Mouse (Mus musculus): ENCODE measurements around the gene Mettl14. TPM values are rescaled to one million over a fixed set of nuclear protein-coding genes. Genes with fewer than 3 reads are reported as not detected.
A peak's percentile ranks its signal among the peaks of the same experiment; 100 is the strongest.
"Not testable (repeated sequence)": the region's sequence is repeated elsewhere in the genome, so short reads cannot be mapped to it uniquely, and the experiment has no call there.

Mettl14 gene
- polyA plus RNA-seq, 1 experiment from 2014 or later = 30.6 TPM

- Histone ChIP-seq H3K9me3 (replicated peaks) (no peaks in the 10 kb centered on the region), H3K27ac (no peak overlapping the region), H3K4me1 (no peaks in the 10 kb centered on the region), H3K4me3 (no peak overlapping the region), H3K27me3 (ENCODE audit: low read depth, poor library complexity, severe bottlenecking) (no peaks in the 10 kb centered on the region), H3K36me3 (no peaks in the 10 kb centered on the region)
- no peak for DNase-seq (ENCODE audit: low spot score)
- 77% methylated on average over 4 of the region's 4 CpGs for WGBS
Observed at GRCm38 (mm10) chr3:123391180-123391579, 5.3 kb upstream of the Mettl14 start.

- H3K27ac ChIP-seq = peak overlapping the region; percentile 92
- DNase-seq (ENCODE audit: low spot score); H3K36me3 ChIP-seq; H3K27me3 ChIP-seq (ENCODE audit: low read depth, poor library complexity, severe bottlenecking); H3K9me3 ChIP-seq (replicated peaks): not testable (repeated sequence)
- H3K4me3 ChIP-seq = peak overlapping the region; percentile 83
- WGBS = 21% methylated on average over 12 of the region's 12 CpGs
- peaks cover 11% of the 10 kb centered on the region; the same call in 1 of the 2 replicates for H3K4me1 ChIP-seq
Observed at GRCm38 (mm10) chr3:123386157-123386780, 361 bp upstream of the Mettl14 start.

- H3K4me1 ChIP-seq = peaks cover 11% of the 10 kb centered on the region; the same call in 1 of the 2 replicates
- WGBS = 14% methylated on average over 6 of the region's 6 CpGs
- DNase-seq (ENCODE audit: low spot score) = no peak
- peaks cover 18% of the 10 kb centered on the region for H3K36me3 ChIP-seq
- H3K9me3 ChIP-seq (replicated peaks) = no peaks in the 10 kb centered on the region
- H3K4me3 ChIP-seq = peak overlapping the region; percentile 83
- H3K27me3 ChIP-seq (ENCODE audit: low read depth, poor library complexity, severe bottlenecking) = no peaks in the 10 kb centered on the region
- peak overlapping the region; percentile 92 for H3K27ac ChIP-seq
Observed at GRCm38 (mm10) chr3:123385118-123385485, 806 bp downstream of the Mettl14 start.

GRCm38 (mm10) chr3:123384435-123384834, 1.5 kb downstream of the Mettl14 start:
- no peak for DNase-seq (ENCODE audit: low spot score)
- Histone ChIP-seq H3K4me3 (peak overlapping the region; percentile 83), H3K9me3 (replicated peaks) (no peaks in the 10 kb centered on the region), H3K27ac (no peak overlapping the region), H3K36me3 (peaks cover 24% of the 10 kb centered on the region), H3K4me1 (peaks cover 11% of the 10 kb centered on the region; the same call in 1 of the 2 replicates), H3K27me3 (ENCODE audit: low read depth, poor library complexity, severe bottlenecking) (no peaks in the 10 kb centered on the region)
- 93% methylated on average over 7 of the region's 7 CpGs for WGBS

GRCm38 (mm10) chr3:123376562-123376961, 9.3 kb downstream of the Mettl14 start:
- H3K9me3 ChIP-seq (replicated peaks) = no peaks in the 10 kb centered on the region
- H3K36me3 ChIP-seq = peaks cover 75% of the 10 kb centered on the region
- no peaks in the 10 kb centered on the region for H3K27me3 ChIP-seq (ENCODE audit: low read depth, poor library complexity, severe bottlenecking)
- 96% methylated on average over 3 of the region's 3 CpGs for WGBS
- H3K27ac ChIP-seq = no peak overlapping the region
- H3K4me1 ChIP-seq = no peaks in the 10 kb centered on the region
- no peak for DNase-seq (ENCODE audit: low spot score)
- H3K4me3 ChIP-seq = no peak overlapping the region

- Histone ChIP-seq H3K4me1 (no peaks in the 10 kb centered on the region), H3K27me3 (ENCODE audit: low read depth, poor library complexity, severe bottlenecking) (no peaks in the 10 kb centered on the region), H3K9me3 (replicated peaks) (no peaks in the 10 kb centered on the region), H3K27ac (no peak overlapping the region), H3K36me3 (peaks cover 78% of the 10 kb centered on the region), H3K4me3 (no peak overlapping the region)
- WGBS = 39% methylated on average over 11 of the region's 11 CpGs
- peak; percentile 73 for DNase-seq (ENCODE audit: low spot score)
Observed at GRCm38 (mm10) chr3:123371766-123372535, 14.0 kb downstream of the Mettl14 start.

GRCm38 (mm10) chr3:123370927-123371326, 15.0 kb downstream of the Mettl14 start:
- H3K27ac ChIP-seq = no peak overlapping the region
- H3K9me3 ChIP-seq (replicated peaks) = no peaks in the 10 kb centered on the region
- H3K4me1 ChIP-seq = no peaks in the 10 kb centered on the region
- H3K36me3 ChIP-seq = peaks cover 79% of the 10 kb centered on the region
- 95% methylated on average over 5 of the region's 5 CpGs for WGBS
- no peak overlapping the region for H3K4me3 ChIP-seq
- H3K27me3 ChIP-seq (ENCODE audit: low read depth, poor library complexity, severe bottlenecking) = no peaks in the 10 kb centered on the region
- DNase-seq (ENCODE audit: low spot score) = no peak

GRCm38 (mm10) chr3:123369161-123369560, 16.7 kb downstream of the Mettl14 start:
- H3K36me3 ChIP-seq = peaks cover 78% of the 10 kb centered on the region
- H3K4me3 ChIP-seq = no peak overlapping the region
- H3K4me1 ChIP-seq = no peaks in the 10 kb centered on the region
- DNase-seq (ENCODE audit: low spot score) = no peak
- 93% methylated on average over 12 of the region's 12 CpGs for WGBS
- no peak overlapping the region for H3K27ac ChIP-seq
- no peaks in the 10 kb centered on the region for H3K9me3 ChIP-seq (replicated peaks)
- H3K27me3 ChIP-seq (ENCODE audit: low read depth, poor library complexity, severe bottlenecking) = no peaks in the 10 kb centered on the region

- H3K27me3 ChIP-seq (ENCODE audit: low read depth, poor library complexity, severe bottlenecking); H3K4me1 ChIP-seq; H3K27ac ChIP-seq; DNase-seq (ENCODE audit: low spot score); H3K9me3 ChIP-seq (replicated peaks); H3K4me3 ChIP-seq: not testable (repeated sequence)
- H3K36me3 ChIP-seq = peaks cover 68% of the 10 kb centered on the region
- WGBS = 85% methylated on average over 2 of the region's 2 CpGs
Observed at GRCm38 (mm10) chr3:123366820-123367219, 19.1 kb downstream of the Mettl14 start.

GRCm38 (mm10) chr3:123356377-123356991, 29.4 kb downstream of the Mettl14 start:
- H3K36me3 ChIP-seq = peaks cover 3% of the 10 kb centered on the region; the same call in 1 of the 2 replicates
- 83% methylated on average over 4 of the region's 4 CpGs for WGBS

GRCm38 (mm10) chr3:123354388-123354787, 31.5 kb downstream of the Mettl14 start:
- Histone ChIP-seq H3K9me3 (replicated peaks) (no peaks in the 10 kb centered on the region), H3K4me1 (no peaks in the 10 kb centered on the region), H3K27ac (no peak overlapping the region), H3K27me3 (ENCODE audit: low read depth, poor library complexity, severe bottlenecking) (no peaks in the 10 kb centered on the region), H3K4me3 (no peak overlapping the region), H3K36me3 (no peaks in the 10 kb centered on the region)
- no peak for DNase-seq (ENCODE audit: low spot score)
- 93% methylated on average over 9 of the region's 9 CpGs for WGBS

More at GRCm38 (mm10) chr3:123356377-123356991, 29.4 kb downstream of the Mettl14 start:
- Histone ChIP-seq H3K27ac (no peak overlapping the region), H3K27me3 (ENCODE audit: low read depth, poor library complexity, severe bottlenecking) (no peaks in the 10 kb centered on the region), H3K4me1 (no peaks in the 10 kb centered on the region), H3K4me3 (no peak overlapping the region), H3K9me3 (replicated peaks) (no peaks in the 10 kb centered on the region)
- DNase-seq (ENCODE audit: low spot score) = no peak

GRCm38 (mm10) chr3:123353661-123354060, 32.2 kb downstream of the Mettl14 start:
- Histone ChIP-seq H3K27me3 (ENCODE audit: low read depth, poor library complexity, severe bottlenecking) (no peaks in the 10 kb centered on the region), H3K4me3 (no peak overlapping the region), H3K27ac (no peak overlapping the region), H3K4me1 (no peaks in the 10 kb centered on the region), H3K9me3 (replicated peaks) (no peaks in the 10 kb centered on the region), H3K36me3 (no peaks in the 10 kb centered on the region)
- 92% methylated on average over 12 of the region's 12 CpGs for WGBS
- no peak for DNase-seq (ENCODE audit: low spot score)

- no peaks in the 10 kb centered on the region for H3K27me3 ChIP-seq (ENCODE audit: low read depth, poor library complexity, severe bottlenecking)
- no peaks in the 10 kb centered on the region for H3K9me3 ChIP-seq (replicated peaks)
- DNase-seq (ENCODE audit: low spot score) = no peak
- no peak overlapping the region for H3K4me3 ChIP-seq
- WGBS = 74% methylated on average over 6 of the region's 6 CpGs
- H3K27ac ChIP-seq = no peak overlapping the region
- H3K36me3 ChIP-seq = no peaks in the 10 kb centered on the region
- no peaks in the 10 kb centered on the region for H3K4me1 ChIP-seq
Observed at GRCm38 (mm10) chr3:123353183-123353582, 32.7 kb downstream of the Mettl14 start.

Measured in limb, embryonic 10.5 days (tissue).